Mouse (Mus musculus) CD4-positive, CD25-positive, alpha-beta regulatory T cell, adult 2 months (primary cell): Measurements from ENCODE around the gene Sh3bp5.

ENCODE experiments used
- DNase-seq: peaks from one replicate; pipeline ENCODE4 v3.0.0-alpha.2; 2012; ENCODE audit warnings: low read depth, low spot score

The Sh3bp5 gene

GRCm38 (mm10) chr14:31345367-31345766, 90.5 kb downstream of the Sh3bp5 start:
- no peak for DNase-seq

DNA sequence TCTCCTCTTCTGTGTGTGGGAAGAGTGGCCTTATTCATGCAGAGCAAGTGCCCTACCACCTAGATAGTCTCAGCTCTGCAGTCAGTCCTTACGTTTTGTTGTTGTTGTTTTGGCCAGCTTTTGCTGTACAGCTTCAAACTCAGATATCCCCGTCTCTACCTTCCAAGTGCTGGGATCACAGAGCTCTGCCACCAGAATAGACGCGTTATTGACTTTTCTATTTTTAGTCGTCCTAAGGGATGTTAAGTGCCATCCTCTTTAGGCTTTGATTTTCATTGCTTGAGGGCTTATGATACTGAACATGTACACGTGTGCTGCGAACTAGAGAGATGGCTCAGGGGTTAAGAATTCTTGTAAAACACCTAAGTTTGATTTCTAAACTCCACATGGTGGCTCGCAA, 92.6 kb downstream of the Sh3bp5 start:
- DNase-seq = no peak

- peak; percentile 11 for DNase-seq
Measured at GRCm38 (mm10) chr14:31337947-31338346, 97.9 kb downstream of the Sh3bp5 start.

- DNase-seq = peak; percentile 49
Measured at GRCm38 (mm10) chr14:31337406-31337805, 98.5 kb downstream of the Sh3bp5 start.

DNA sequence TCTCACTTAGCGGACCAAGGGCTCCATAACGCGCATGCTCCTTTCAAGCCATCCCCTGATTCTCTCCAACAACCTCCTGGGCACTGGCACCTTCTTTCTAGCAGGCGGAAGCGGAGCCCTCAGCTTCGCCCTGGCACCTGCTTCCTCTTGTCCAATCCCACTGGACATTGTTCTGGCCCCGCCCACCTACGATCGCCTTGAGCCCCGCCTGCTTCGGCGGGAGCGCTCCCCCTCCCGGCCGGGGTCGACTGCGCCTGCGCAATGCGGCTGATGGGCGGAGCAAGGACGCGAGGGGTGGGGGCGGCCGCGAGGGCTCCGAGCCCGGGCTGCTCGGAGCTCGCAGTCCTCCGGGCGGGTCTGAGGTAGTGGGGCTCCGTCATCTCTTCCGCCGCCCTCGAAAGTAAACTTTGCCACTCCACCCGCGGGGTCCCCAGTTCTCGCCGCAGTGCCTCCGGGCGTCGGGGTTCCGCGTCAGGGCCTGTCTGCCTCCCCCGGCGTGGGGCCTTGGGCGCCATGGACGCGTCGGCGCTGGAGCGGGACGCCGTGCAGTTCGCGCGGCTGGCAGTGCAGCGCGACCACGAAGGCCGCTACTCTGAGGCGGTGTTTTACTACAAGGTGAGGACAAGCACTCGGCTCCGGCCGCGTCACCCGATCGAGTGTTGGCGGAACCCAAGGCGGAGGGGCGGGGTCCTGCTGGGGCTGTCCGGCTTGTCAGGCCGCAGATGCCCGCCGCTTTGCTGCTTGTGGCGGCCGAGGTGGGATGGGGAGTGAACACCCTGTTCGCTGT, 99.3 kb downstream of the Sh3bp5 start, which contains the start of gene Capn7:
Gene Capn7, plus strand, starts transcription at position 270 of the 787 bp plus-strand sequence.
- DNase-seq = peak; percentile 99

DNA sequence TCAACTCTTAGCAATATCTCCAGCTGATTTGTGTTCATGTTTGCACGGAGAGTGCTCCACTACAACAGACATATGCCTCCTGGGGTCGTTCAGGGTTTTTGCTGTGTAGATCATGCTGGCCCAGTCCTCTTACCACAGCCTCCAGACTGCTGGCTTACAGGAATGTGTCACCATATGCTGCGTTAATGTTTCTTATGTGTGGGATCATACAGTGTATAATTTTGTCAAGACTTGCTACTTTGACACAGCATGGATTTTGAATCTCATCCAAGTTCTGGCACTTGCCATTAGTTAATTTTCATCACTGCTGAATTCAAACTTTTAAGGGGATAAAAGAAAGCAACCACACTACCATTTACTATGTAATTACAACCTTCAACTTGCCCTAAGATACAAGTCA, 100.1 kb downstream of the Sh3bp5 start:
- DNase-seq = peak; percentile 16

GRCm38 (mm10) chr14:31330957-31331356, 104.9 kb downstream of the Sh3bp5 start:
- DNase-seq = no peak

- DNase-seq = no peak
Measured at GRCm38 (mm10) chr14:31329741-31330140, 106.1 kb downstream of the Sh3bp5 start.

GRCm38 (mm10) chr14:31327681-31328080, 108.2 kb downstream of the Sh3bp5 start:
- peak; percentile 24 for DNase-seq

DNA sequence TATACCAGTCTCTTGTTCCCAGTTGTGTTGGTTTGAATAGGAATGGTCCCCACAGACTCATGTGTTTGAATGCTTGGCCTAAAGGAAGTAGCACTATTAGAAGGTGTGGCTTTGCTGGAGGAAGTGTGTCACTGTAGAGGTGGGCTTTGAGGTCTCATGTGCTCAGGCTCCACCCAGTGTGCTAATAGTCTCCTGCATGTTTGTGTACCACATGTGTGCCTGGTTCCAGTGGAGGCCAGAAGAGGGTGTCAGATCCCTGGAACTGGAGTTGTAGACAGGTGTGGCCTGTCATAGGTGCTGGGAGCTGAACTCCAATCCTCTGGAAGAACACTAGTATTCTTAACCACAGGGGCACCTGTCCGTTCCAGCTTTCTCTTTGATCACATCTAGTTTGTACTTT, 108.7 kb downstream of the Sh3bp5 start:
- no peak for DNase-seq

GRCm38 (mm10) chr14:31326770-31327169, 109.1 kb downstream of the Sh3bp5 start:
- DNase-seq = no peak

DNA sequence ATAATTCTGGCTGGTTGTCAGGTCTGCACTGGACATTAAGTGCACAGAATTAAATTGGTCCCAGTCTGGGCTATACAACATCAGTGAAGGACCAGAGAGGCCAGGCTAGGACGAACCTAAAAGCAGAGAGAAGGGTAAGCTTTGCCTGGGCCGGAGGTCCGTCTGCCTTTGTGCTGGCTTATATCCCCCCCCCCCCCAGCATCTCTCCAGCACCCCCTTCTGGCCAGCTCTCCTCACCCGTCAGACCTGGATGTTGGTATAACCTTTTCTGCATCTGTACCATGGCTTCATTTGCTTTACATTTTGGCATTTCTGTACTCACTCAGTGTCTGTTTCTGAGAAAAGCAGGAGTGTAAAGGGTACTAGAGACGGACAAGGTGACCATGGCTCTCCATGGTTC, 110.3 kb downstream of the Sh3bp5 start:
- DNase-seq = peak; percentile 46

- DNase-seq = peak; percentile 19
Measured at GRCm38 (mm10) chr14:31324851-31325250, 111.0 kb downstream of the Sh3bp5 start.

DNA sequence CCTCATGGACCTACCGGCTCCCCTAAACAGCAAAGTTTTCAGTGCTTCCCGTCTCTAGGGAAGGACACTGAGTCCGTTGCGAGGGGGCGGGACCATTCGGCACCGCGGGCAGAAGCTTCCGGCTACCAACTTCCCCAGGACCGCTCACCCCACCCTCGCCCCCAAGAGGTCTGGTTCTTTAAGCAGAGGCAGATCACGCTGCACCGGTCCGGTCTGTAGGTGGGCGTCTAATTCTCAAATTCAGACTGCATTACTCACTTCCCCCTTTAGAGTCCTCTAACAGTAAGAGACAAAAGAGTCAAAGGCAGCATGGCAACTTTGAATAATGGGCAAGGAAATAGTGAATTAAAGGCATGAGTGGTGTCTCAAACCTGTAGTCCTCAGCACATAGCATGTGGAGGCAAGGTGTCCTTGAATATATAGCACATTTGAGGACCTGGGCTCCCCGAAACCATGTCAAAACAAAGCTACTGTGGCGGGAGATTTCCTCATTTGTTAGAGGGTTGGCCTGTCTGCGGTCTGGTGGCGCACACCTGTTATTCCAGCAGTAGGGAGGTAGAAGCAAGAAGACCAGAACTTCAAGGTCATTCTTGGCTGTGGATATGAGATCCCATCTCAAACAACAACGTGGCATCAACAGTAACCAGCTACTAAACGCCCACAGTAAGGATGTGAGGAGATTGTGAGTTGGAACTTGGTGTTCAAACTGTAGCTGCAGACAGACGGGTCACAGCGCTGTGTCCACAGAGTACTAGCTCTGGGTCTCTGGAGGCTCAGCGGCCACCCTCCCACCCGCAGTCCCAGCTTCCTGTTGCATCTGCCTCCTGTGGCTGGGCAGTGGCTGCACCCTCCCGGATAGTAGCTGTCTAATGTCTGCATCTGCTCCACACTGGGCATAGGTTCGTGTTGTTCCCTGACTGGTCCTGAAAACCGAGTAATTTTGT, 111.8 kb downstream of the Sh3bp5 start, which contains the start of gene Dnah1:
Gene Dnah1, minus strand, starts transcription at position 48 of the 944 bp plus-strand sequence.
- peak; percentile 53 for DNase-seq

GRCm38 (mm10) chr14:31323189-31323588, 112.7 kb downstream of the Sh3bp5 start:
- no peak for DNase-seq

GRCm38 (mm10) chr14:31322191-31322590, 113.7 kb downstream of the Sh3bp5 start:
- DNase-seq = no peak

DNA sequence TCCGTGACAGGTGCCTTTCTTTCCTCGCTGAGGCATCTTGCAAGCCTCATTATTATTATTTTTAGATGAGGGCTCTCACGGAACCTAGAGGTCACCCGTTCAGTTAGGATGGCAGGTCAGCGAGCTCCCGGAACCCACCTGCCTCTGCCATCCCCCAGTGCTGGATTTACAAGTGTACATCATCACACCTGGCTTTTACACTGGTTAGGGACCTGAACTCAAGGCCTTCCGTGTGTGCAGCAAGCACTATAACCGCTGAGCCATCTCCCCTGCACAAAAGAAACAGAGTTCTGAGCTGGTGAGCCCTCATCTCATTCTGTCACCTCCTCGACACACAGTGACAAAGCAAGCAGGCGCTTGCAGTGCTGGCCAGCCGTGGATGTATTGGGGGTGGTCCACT, 114.7 kb downstream of the Sh3bp5 start:
- DNase-seq = no peak

DNA sequence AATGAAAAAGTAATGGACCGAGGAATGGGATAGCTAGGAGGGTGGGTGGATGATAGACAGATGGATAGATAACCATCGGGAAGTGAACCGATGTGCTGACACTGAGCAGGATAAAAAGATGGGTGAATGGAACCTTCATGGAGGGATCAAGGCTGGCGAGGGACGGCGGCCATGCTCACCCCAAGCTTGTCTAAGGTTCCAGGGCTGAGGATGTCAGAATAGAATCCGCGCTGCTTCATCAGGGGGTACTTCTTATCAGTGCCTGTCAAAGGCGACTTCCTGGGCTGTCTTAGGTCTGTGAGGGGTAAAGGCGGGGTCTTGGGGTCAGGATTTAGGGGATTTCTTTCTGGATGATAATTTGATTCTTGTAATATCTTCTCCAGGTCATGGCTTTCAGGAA, 116.3 kb downstream of the Sh3bp5 start:
- DNase-seq = no peak

GRCm38 (mm10) chr14:31317754-31318153, 118.1 kb downstream of the Sh3bp5 start:
- DNase-seq = no peak

DNA sequence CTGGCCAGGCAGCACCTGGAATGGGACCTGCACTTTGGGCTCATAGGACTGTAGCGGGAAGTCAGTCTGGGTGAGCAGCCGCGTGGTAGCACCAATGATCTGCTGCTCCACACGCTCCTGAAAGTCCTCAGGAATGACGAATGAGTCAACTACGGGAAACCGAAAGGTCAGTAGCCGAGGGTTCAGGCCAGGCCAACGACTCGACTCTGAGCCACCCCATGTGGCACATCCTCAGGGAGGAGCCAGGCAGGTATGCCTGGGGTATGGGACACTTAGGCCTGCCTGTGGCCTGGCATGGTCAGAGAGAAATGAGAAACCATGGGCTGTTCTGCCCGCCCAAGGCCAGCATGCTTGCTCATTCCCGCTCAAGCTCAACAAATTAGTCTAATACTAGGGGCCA, 119.3 kb downstream of the Sh3bp5 start:
- DNase-seq = no peak

DNA sequence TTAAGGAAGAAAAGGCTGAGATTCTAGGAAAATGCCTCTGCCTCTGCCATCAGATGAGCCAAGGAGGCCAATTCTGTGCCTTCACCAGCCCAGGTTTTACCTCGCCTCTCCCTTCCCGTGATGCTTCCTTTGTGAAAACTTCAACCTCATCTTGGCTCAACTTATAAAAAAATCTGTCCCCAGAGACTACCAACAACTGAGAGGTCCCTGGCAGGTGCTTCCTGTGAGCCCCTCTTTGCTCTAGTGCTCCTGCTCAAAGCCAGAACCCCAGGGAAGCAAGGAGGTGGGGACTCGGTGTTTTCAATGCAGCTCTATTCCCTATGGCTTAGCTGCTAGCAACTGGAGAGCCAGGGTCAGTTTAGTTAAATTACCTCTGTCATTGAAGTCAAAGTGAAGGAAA, 122.7 kb downstream of the Sh3bp5 start:
- DNase-seq = no peak
